Mouse (Mus musculus): ENCODE measurements around the gene Supt5. TPM values are rescaled to one million over a fixed set of nuclear protein-coding genes. Genes with fewer than 3 reads are reported as not detected.

Gene Supt5
- total RNA-seq (2012; rRNA removed) (67.3 and 76.2 TPM in 2 replicates), total RNA-seq (2014; rRNA removed) (33.8 and 35.5 TPM in 2 replicates), polyA plus RNA-seq (2012; ENCODE audit: insufficient read length, low read depth) (111 and 118 TPM in 2 replicates)

DNA sequence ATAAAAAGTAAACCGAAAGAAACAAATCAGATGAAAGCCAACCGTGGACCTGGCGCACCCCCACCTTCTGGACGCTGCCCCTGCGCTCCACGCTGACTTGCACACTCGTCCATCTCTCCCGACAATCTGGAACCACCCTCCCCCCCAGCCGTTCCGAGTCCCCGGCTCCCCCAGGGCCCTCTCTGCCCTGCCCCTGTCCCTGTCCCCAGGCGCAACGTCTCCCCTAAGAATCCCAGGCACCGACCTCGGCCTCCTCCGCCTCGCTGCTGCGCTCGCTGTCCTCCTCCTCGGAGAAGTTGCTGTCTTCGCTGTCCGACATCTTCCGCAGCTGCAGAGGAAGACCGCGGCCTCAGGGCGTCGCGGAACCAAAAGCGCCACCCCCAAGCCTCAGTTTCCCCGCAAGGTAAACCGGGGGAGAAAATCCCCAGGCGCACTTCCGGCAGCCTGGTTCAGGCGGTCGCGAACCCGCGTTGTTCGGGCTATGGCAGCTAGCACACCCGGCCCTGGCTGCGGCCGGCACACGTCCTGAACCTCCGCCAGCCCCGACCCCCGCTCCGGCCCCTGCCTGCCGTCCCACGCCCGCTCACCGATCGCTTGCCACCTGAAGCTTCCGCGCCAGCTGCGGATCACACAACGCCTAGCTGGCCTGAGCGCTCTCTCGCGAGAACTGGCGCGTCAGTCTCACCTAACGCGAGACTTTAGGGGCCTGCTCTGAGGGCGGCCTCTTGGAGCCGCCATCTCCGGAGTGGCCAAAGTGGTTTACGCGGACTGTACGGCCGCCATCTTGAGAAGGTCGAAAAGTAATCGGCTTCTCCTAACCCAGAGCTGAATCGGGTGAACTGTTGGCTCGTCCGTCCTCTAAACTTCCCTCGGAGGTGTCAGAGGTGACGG lies at the start of gene Supt5:
Gene Supt5, minus strand, starts transcription at position 639 of the 891 bp plus-strand sequence.
- Histone ChIP-seq H3K27ac (ENCODE audit: insufficient read depth, low read depth) (peak within 1 kb of the TSS; percentile 87), H3K9me3 (replicated peaks; ENCODE audit: low read length) (no peaks in the 10 kb centered on the region), H3K79me2 (replicated peaks; ENCODE audit: control insufficient read depth, extremely low read depth, insufficient read depth, poor library complexity, severe bottlenecking) (peaks cover 48% of the 10 kb centered on the region), H3K4me2 (ENCODE audit: insufficient read depth, low read depth, poor library complexity, severe bottlenecking) (peak within 1 kb of the TSS; percentile 95), H3K9ac (ENCODE audit: insufficient read depth, low read depth) (peak within 1 kb of the TSS; percentile 98), H3K27me3 (replicated peaks) (no peaks in the 10 kb centered on the region), H3K4me3 (replicated peaks in 1 of 3; ENCODE audit: low read depth in 2 of 3, low read length in 2 of 3, poor library complexity in 1 of 3) (peak within 1 kb of the TSS; percentile 81 to 99 (median 93)), H3K4me1 (ENCODE audit: control insufficient read depth in 1 of 2, insufficient read depth in 2 of 2) (peaks cover 9 to 23% of the 10 kb centered on the region in 2 experiments), H3K36me3 (replicated peaks in 1 of 2; ENCODE audit: control insufficient read depth in 1 of 2, insufficient read depth in 1 of 2, low read length in 1 of 2) (peaks cover 17 to 29% of the 10 kb centered on the region in 2 experiments)
- in situ Hi-C loops (cut with MboI; ENCODE audit: low pct_ligation_motif_present, low pct_unique_long_range_greater_than_20kb, low sequenced_read_pairs) = no loop called here
- DNase-seq (ENCODE audit: extremely low read depth) = peak; percentile 99
- dilution Hi-C loops (cut with MboI; ENCODE audit: extremely low pct_ligation_motif_present, extremely low pct_unique_long_range_greater_than_20kb, low sequenced_read_pairs) = no loop called here
- TF ChIP-seq RAD21 (IDR thresholded peaks at IDR 0.05; ENCODE audit: low read depth, low read length) (no peak), CHD2 (IDR thresholded peaks at IDR 0.05; ENCODE audit: low read length) (peak; percentile 100), USF1 (IDR thresholded peaks at IDR 0.05; ENCODE audit: low read depth, low read length) (no peak), MAX (IDR thresholded peaks at IDR 0.05; ENCODE audit: low read length) (0 out of 2 replicates have a peak, but pooled peaks have one; percentile 36), TCF12 (IDR thresholded peaks at IDR 0.05; ENCODE audit: low read depth, low read length) (peak; percentile 78), KAT2A (IDR thresholded peaks at IDR 0.05; ENCODE audit: insufficient replicate concordance, low read length) (peak; percentile 78; the same call in 1 of the 2 replicates), IRF4 (IDR thresholded peaks at IDR 0.05; ENCODE audit: low read depth, low read length) (peak; percentile 56; the same call in 1 of the 2 replicates), ELF1 (IDR thresholded peaks at IDR 0.05; ENCODE audit: low read depth, low read length) (peak; percentile 67), ZMIZ1 (IDR thresholded peaks at IDR 0.05; ENCODE audit: low read depth, low read length) (peak; percentile 93), TBP (conservative IDR thresholded peaks at IDR 0.05; ENCODE audit: low read depth, low read length) (peak; percentile 72; the same call in 1 of the 2 replicates), MXI1 (IDR thresholded peaks at IDR 0.05; ENCODE audit: low read depth, low read length) (peak; percentile 70), MYC (IDR thresholded peaks at IDR 0.05; ENCODE audit: low read depth, low read length) (peak; percentile 34; the same call in 1 of the 2 replicates), NRF1 (IDR thresholded peaks at IDR 0.05; ENCODE audit: low read depth, low read length) (peak; percentile 86), BHLHE40 (IDR thresholded peaks at IDR 0.05; ENCODE audit: low read depth, low read length) (no peak), NELFE (IDR thresholded peaks at IDR 0.05; ENCODE audit: low read depth, low read length) (peak; percentile 98), CHD1 (IDR thresholded peaks at IDR 0.05; ENCODE audit: low read depth, low read length) (no peak), HCFC1 (IDR thresholded peaks at IDR 0.05; ENCODE audit: low read depth, low read length) (peak; percentile 91), POLR2A (IDR thresholded peaks at IDR 0.05; ENCODE audit: low read depth, low read length) (peak; percentile 97), MEF2A (IDR thresholded peaks at IDR 0.05; ENCODE audit: borderline replicate concordance, low read depth, low read length) (peak; percentile 40; the same call in 1 of the 2 replicates), SIN3A (IDR thresholded peaks at IDR 0.05; ENCODE audit: low read length) (no peak; the same call in 1 of the 2 replicates), MAZ (IDR thresholded peaks at IDR 0.05; ENCODE audit: low read depth, low read length) (no peak), POLR2AphosphoS2 (IDR thresholded peaks at IDR 0.05; ENCODE audit: low read depth, low read length) (peak; percentile 92; the same call in 1 of the 2 replicates), UBTF (IDR thresholded peaks at IDR 0.05; ENCODE audit: low read depth, low read length) (peak; percentile 47; the same call in 1 of the 2 replicates), USF2 (conservative IDR thresholded peaks at IDR 0.05; ENCODE audit: low read depth, low read length) (no peak)
